Mouse (Mus musculus) midbrain, embryonic 11.5 days (tissue): Measurements from ENCODE around the gene Mtx1. TPM values are rescaled to one million over a fixed set of nuclear protein-coding genes. Genes with fewer than 3 reads are reported as not detected.

Experiments used
- ATAC-seq: fragments of 200-750 bp; cut with Nextera tagmentation; 2 replicates; pipeline ENCODE4 v1.8.0; 2017; ENCODE audit warnings: moderate TSS enrichment, moderate library complexity; ENCODE audit not compliant: low FRiP score
- DNase-seq: peaks from one replicate; pipeline ENCODE4 v3.0.0; 2015; ENCODE audit warnings: low spot score; ENCODE audit errors: missing footprints
- H3K27ac ChIP-seq: fragments of 300-500 bp; sonication (generic); 2 replicates; pipeline ENCODE4 v1.5.1; 2014; ENCODE audit warnings: low read depth, low read length
- H3K27me3 ChIP-seq: fragments of 300-500 bp; sonication (generic); 2 replicates; pipeline ENCODE4 v1.6.1; 2014; ENCODE audit warnings: mild to moderate bottlenecking, low read length, moderate library complexity, mixed read lengths; ENCODE audit not compliant: control insufficient read depth, insufficient read depth
- H3K36me3 ChIP-seq: fragments of 300-500 bp; sonication (generic); 2 replicates; pipeline ENCODE4 v1.6.1; 2014; ENCODE audit warnings: mild to moderate bottlenecking, low read length, moderate library complexity, mixed read lengths; ENCODE audit not compliant: control insufficient read depth, insufficient read depth
- H3K4me1 ChIP-seq: fragments of 300-500 bp; sonication (generic); 2 replicates; pipeline ENCODE4 v1.6.1; 2014; ENCODE audit warnings: low read length; ENCODE audit not compliant: control insufficient read depth, insufficient read depth
- H3K4me2 ChIP-seq: fragments of 300-500 bp; sonication (generic); 2 replicates; pipeline ENCODE4 v1.6.1; 2014; ENCODE audit warnings: mild to moderate bottlenecking, moderate library complexity
- H3K4me3 ChIP-seq: fragments of 300-500 bp; sonication (generic); 2 replicates; pipeline ENCODE4 v1.5.1; 2014; ENCODE audit warnings: low read depth, low read length
- H3K9ac ChIP-seq: fragments of 300-500 bp; sonication (generic); 2 replicates; pipeline ENCODE4 v1.6.1; 2014; ENCODE audit warnings: low read length
- H3K9me3 ChIP-seq: fragments of 300-500 bp; sonication (generic); 2 replicates; pipeline ENCODE4 v1.6.1; 2016; ENCODE audit warnings: low read length; ENCODE audit not compliant: control insufficient read depth
- WGBS: fragments of 180-500 bp; shearing (Covaris S2); extraction: QIAGEN DNeasy Blood & Tissue Kit; methylation state at CpG from one replicate; pipeline ENCODE4 v1.1.7; 2014; 5-methylcytosine and 5-hydroxymethylcytosine counted together
- polyA plus RNA-seq: library from polyadenylated mRNA; unstranded; fragments of >200 nt; fragmentation: Nextera tagmentation; extraction: Ambion mirVana; gene quantifications from 2 replicates; pipeline ENCODE4 v1.2.1, GENCODE M21; 2014

Mtx1 gene
- polyA plus RNA-seq, 1 experiment from 2014 or later = 174 TPM

DNA sequence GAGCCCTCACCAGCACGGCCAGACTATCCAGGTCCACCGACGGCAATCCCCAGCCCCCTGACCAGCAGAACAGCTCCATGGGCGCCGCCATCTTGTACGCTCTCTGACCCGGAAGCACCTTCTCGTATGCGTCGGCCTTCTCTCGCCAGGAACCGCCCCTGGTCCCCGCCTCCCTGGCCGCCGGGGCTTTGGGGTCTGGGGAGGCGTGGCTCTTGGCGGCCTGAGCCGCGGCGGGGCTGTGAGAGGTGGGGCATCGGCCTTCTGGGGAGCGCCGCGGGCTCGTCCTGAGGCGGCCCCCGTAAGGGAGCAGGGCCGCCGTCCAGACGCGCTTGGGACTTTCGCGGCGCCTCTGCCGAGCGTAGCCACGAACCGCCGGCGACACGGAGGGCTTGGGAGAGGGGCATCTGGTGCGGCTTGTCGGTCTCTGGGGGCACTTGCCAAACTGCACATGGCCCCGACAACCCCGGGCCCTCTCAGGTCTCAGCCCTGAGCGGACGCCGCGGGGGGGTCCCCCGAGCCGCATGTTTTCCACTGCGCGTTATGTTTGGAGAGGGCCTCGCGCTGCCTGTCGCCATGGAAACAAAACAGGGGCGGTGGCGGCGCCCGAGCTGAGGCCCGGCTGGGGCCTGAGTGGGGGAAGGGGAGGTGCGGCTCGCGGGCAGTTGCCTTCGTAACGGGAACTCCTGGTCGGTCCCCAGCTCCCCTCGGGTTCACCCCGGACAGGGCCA is 12.9 kb downstream of the Mtx1 start:
- peak; percentile 89 for ATAC-seq
- under 1% methylated on average over 67 of the region's 69 CpGs for WGBS
- Histone ChIP-seq H3K27me3 (no peaks in the 10 kb centered on the region), H3K4me1 (peaks cover 29% of the 10 kb centered on the region), H3K27ac (peak overlapping the region; percentile 98), H3K4me2 (peak overlapping the region; percentile 82), H3K9me3 (no peaks in the 10 kb centered on the region), H3K36me3 (peaks cover 5% of the 10 kb centered on the region), H3K9ac (peak overlapping the region; percentile 72), H3K4me3 (peak overlapping the region; percentile 81)
- DNase-seq = peak; percentile 99

DNA sequence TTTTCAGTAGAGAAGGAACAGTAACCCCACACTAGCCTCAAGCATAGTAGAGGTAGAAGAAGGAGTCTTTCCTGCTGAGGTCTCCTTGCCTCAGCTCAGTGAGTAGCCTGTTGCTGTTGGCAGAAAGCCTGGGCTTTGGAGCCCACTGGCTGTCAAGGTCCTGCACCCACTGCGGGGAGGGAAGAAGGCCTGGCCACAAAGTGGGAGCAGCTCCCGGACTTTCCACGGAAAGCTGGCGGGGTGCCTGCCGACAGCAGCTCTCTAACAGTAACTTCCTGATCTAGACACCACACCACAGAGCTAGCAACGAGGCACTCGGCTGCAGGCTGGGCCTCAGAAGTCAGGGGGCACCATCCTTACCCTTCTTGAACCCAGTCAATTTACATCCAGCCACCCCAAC is 16.2 kb downstream of the Mtx1 start:
- Histone ChIP-seq H3K4me3 (no peak overlapping the region), H3K36me3 (peaks cover 20% of the 10 kb centered on the region), H3K4me1 (peaks cover 14% of the 10 kb centered on the region), H3K9ac (no peak overlapping the region), H3K27ac (no peak overlapping the region), H3K9me3 (no peaks in the 10 kb centered on the region), H3K27me3 (no peaks in the 10 kb centered on the region), H3K4me2 (no peak overlapping the region)
- ATAC-seq (no peak), DNase-seq (no peak)
- WGBS = 91% methylated on average over 7 of the region's 7 CpGs

- WGBS = 89% methylated on average over 13 of the region's 13 CpGs
- Histone ChIP-seq H3K4me2 (no peak overlapping the region), H3K27ac (no peak overlapping the region), H3K4me3 (no peak overlapping the region), H3K4me1 (peaks cover 9% of the 10 kb centered on the region), H3K36me3 (peaks cover 20% of the 10 kb centered on the region), H3K9ac (no peak overlapping the region), H3K27me3 (no peaks in the 10 kb centered on the region), H3K9me3 (no peaks in the 10 kb centered on the region)
- no peak for DNase-seq
- no peak for ATAC-seq
These were observed 16.7 kb downstream of the Mtx1 start for GRCm38 (mm10) chr3:89210162-89210561.

DNA sequence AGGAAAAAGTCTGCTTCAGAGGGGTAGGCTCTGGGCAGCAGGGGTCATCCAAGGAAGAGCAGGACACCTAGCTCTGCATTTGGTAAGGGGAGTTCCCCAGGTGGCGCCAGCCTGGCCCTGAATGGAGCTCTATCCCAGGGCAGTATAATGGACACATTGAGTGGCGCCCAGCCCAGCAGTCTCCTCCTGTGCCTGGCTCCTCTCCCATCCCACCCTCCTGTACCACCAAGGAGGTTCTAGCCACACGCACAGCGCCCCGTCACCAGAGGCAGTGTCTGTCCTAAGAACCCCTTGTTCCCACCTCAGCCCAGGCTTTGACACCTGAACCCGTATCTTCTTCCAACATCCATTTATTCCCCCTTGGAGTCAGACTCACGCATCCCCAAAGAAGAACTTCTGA is 17.2 kb downstream of the Mtx1 start:
- ATAC-seq (no peak), DNase-seq (no peak)
- Histone ChIP-seq H3K4me1 (peaks cover 7% of the 10 kb centered on the region), H3K27ac (no peak overlapping the region), H3K36me3 (peaks cover 20% of the 10 kb centered on the region), H3K27me3 (no peaks in the 10 kb centered on the region), H3K9ac (no peak overlapping the region), H3K4me2 (no peak overlapping the region), H3K9me3 (no peaks in the 10 kb centered on the region), H3K4me3 (no peak overlapping the region)
- 86% methylated on average over 7 of the region's 7 CpGs for whole genome bisulfite sequencing

- DNase-seq (no peak), ATAC-seq (no peak)
- H3K36me3 ChIP-seq = peaks cover 20% of the 10 kb centered on the region
- H3K27me3 ChIP-seq = no peaks in the 10 kb centered on the region
- 85% methylated on average over 6 of the region's 6 CpGs for WGBS
- H3K27ac ChIP-seq = no peak overlapping the region
- no peak overlapping the region for H3K4me3 ChIP-seq
- H3K9me3 ChIP-seq = no peaks in the 10 kb centered on the region
- H3K9ac ChIP-seq = no peak overlapping the region
- peaks cover 3% of the 10 kb centered on the region for H3K4me1 ChIP-seq
- H3K4me2 ChIP-seq = no peak overlapping the region
These were observed 18.2 kb downstream of the Mtx1 start for GRCm38 (mm10) chr3:89208736-89209135.

- Histone ChIP-seq H3K9ac (no peak overlapping the region), H3K36me3 (peaks cover 20% of the 10 kb centered on the region), H3K4me3 (no peak overlapping the region), H3K4me2 (no peak overlapping the region), H3K27ac (no peak overlapping the region), H3K27me3 (no peaks in the 10 kb centered on the region), H3K9me3 (no peaks in the 10 kb centered on the region), H3K4me1 (peaks cover 6% of the 10 kb centered on the region)
- DNase-seq = no peak
- 95% methylated on average over 13 of the region's 13 CpGs for WGBS
- ATAC-seq = no peak
These were observed 18.7 kb downstream of the Mtx1 start for GRCm38 (mm10) chr3:89208075-89208657.

- peaks cover 20% of the 10 kb centered on the region for H3K36me3 ChIP-seq
- peaks cover 4% of the 10 kb centered on the region; the same call in 1 of the 2 replicates for H3K4me1 ChIP-seq
- ATAC-seq (no peak), DNase-seq (no peak)
- no peaks in the 10 kb centered on the region for H3K9me3 ChIP-seq
- no peak overlapping the region for H3K9ac ChIP-seq
- H3K4me2 ChIP-seq = no peak overlapping the region
- H3K27ac ChIP-seq = no peak overlapping the region
- no peak overlapping the region for H3K4me3 ChIP-seq
- no peaks in the 10 kb centered on the region for H3K27me3 ChIP-seq
- 92% methylated on average over 2 of the region's 2 CpGs for WGBS
These were observed 20.2 kb downstream of the Mtx1 start for GRCm38 (mm10) chr3:89206695-89207094.

GRCm38 (mm10) chr3:89206079-89206478 is 20.8 kb downstream of the Mtx1 start:
- peaks cover 4% of the 10 kb centered on the region; the same call in 1 of the 2 replicates for H3K4me1 ChIP-seq
- H3K9ac ChIP-seq = no peak overlapping the region
- no peak for ATAC-seq
- DNase-seq = no peak
- no peak overlapping the region for H3K4me3 ChIP-seq
- no peak overlapping the region for H3K27ac ChIP-seq
- no peak overlapping the region for H3K4me2 ChIP-seq
- 92% methylated on average over 7 of the region's 7 CpGs for WGBS
- peaks cover 20% of the 10 kb centered on the region for H3K36me3 ChIP-seq
- H3K27me3 ChIP-seq = no peaks in the 10 kb centered on the region
- H3K9me3 ChIP-seq = no peaks in the 10 kb centered on the region

DNA sequence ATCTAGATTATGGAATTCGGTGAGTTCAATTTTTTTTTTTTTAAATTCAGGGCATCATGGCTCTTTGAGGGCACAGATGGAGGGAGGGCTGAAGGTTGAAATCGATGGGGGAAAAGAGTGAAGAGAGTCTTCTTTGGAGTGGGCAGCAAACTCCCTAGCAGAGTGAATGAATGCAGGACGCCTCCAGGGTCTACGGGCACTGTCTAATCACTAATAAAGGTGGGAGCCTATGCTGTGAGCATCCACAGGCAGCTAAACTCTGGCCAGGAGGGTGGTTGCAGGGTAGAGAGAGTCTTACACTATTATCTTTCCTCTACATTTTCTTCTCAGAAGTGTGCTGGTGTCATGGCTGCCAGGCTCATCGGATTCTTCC is 23.8 kb downstream of the Mtx1 start:
- no peaks in the 10 kb centered on the region for H3K27me3 ChIP-seq
- H3K4me3 ChIP-seq = peak overlapping the region; percentile 40
- DNase-seq (no peak), ATAC-seq (peak; percentile 28)
- H3K9ac ChIP-seq = peak overlapping the region; percentile 50
- peaks cover 9% of the 10 kb centered on the region; the same call in 1 of the 2 replicates for H3K36me3 ChIP-seq
- no peak overlapping the region for H3K27ac ChIP-seq
- peak overlapping the region; percentile 52 for H3K4me2 ChIP-seq
- WGBS = 39% methylated on average over 5 of the region's 5 CpGs
- H3K9me3 ChIP-seq = no peaks in the 10 kb centered on the region
- H3K4me1 ChIP-seq = peaks cover 4% of the 10 kb centered on the region; the same call in 1 of the 2 replicates
